Comparison of ENCODE assay signal across 11 mouse cellular contexts in the genomic region with DNA sequence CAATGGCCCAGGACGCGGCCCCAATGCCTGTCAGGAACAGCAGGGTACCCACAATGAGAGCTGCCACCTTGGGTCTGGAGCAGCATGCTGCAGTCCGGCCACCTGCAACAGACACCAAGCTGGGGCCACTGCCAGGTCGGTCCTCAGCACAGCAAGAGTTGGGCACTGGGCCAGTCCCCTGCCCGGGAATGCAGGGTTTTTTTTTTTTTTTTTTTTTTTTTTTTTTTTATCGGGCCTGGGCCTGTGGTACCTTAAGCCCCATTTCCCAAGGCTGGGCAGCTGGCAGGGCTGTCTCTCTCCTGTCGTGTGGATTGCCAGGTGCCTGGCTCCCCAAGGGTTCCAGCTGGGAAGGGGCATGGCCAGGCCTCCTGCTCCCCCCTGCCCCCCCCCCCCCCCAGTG. TPM values are rescaled to one million over a fixed set of nuclear protein-coding genes. Genes with fewer than 3 reads are reported as not detected.
DNase-seq lines count a peak whose midpoint lies in the region; ATAC-seq lines count a peak whose summit lies in the region.
"Had no signal": no experiment of that assay in that cellular context is flagged by ENCODE, and none has a peak within 500 bp of the region (broad histone marks: within the 10 kb centered on the region; RNA-seq: fewer than 3 reads in every experiment).

No protein-coding gene starts in this region.

- peak; percentile 39; the same call in 1 of the 2 replicates for ATAC-seq in lung, embryonic 15.5 days (ENCODE audit: borderline replicate concordance, extremely low read depth, low FRiP score, low TSS enrichment)
- ATAC-seq in erythroblast, adult 5-6 weeks (replicated peaks; ENCODE audit: low FRiP score, poor library complexity, severe bottlenecking): no peak

- H3K4me3 ChIP-seq in lung, embryonic 15.5 days: no peak overlapping the region
- H3K4me3 ChIP-seq: hindbrain, embryonic 15.5 days; liver, embryonic 13.5 days; neural tube, embryonic 12.5 days had no signal

- H3K27me3 ChIP-seq in lung, embryonic 15.5 days: no peaks in the 10 kb centered on the region
- H3K27me3 ChIP-seq: hindbrain, embryonic 15.5 days; liver, embryonic 13.5 days; neural tube, embryonic 12.5 days had no signal

- no peak overlapping the region for H3K4me2 ChIP-seq in lung, embryonic 15.5 days
- H3K4me2 ChIP-seq: hindbrain, embryonic 15.5 days; liver, embryonic 13.5 days; neural tube, embryonic 12.5 days had no signal

- intact Hi-C loops in heart, postnatal 10 days (cut with DNase I): no loop called here

- no peak overlapping the region for H3K9ac ChIP-seq in lung, embryonic 15.5 days
- H3K9ac ChIP-seq: hindbrain, embryonic 15.5 days; liver, embryonic 13.5 days; neural tube, embryonic 12.5 days had no signal

- H3K36me3 ChIP-seq in lung, embryonic 15.5 days: no peaks in the 10 kb centered on the region
- H3K36me3 ChIP-seq: hindbrain, embryonic 15.5 days; liver, embryonic 13.5 days; neural tube, embryonic 12.5 days had no signal

- H3K4me1 ChIP-seq in lung, embryonic 15.5 days: peaks cover 13% of the 10 kb centered on the region
- H3K4me1 ChIP-seq: hindbrain, embryonic 15.5 days; neural tube, embryonic 12.5 days had no signal

- no peak overlapping the region for H3K27ac ChIP-seq in lung, embryonic 15.5 days
- H3K27ac ChIP-seq: hindbrain, embryonic 15.5 days; liver, embryonic 13.5 days; neural tube, embryonic 12.5 days had no signal

- 27% methylated on average over 7 of the region's 7 CpGs for WGBS in lung, embryonic 15.5 days

- peak; percentile 72 to 76 for DNase-seq in heart, postnatal 10 days
- no peak for DNase-seq in heart, adult 18-20 months
- DNase-seq in adrenal gland, postnatal 25 days: peak; percentile 66
- peak; percentile 69 to 81 for DNase-seq in cerebellum, postnatal 36 days
- DNase-seq in neural tube, embryonic 10.5 days (ENCODE audit: extremely low spot score, low spot score): no peak
- DNase-seq in left cerebral cortex, adult 11 months (ENCODE audit: low spot score): no peak
- DNase-seq: liver, embryonic 13.5 days had no signal

- no peaks in the 10 kb centered on the region for H3K9me3 ChIP-seq in lung, embryonic 15.5 days
- H3K9me3 ChIP-seq: hindbrain, embryonic 15.5 days; liver, embryonic 13.5 days; neural tube, embryonic 12.5 days had no signal

RNA-seq across cellular contexts. Expression of gene Hpn, which starts 6.0 kb away (rescaled TPM):
- total RNA-seq in heart, postnatal 10 days (2021): 1 to 10 TPM; 2.5 to 3.0 TPM
- 1 to 10 TPM; 2.2 to 2.4 TPM for total RNA-seq in heart, adult 18-20 months (2021)
- 1.4 and 4.5 TPM in 2 replicates for total RNA-seq in adrenal gland, postnatal 25 days (2021)
- polyA plus RNA-seq in lung, embryonic 15.5 days (2015; fragmentation: Nextera tagmentation; extraction: Ambion mirVana): 14.6 and 16.7 TPM in 2 replicates
- 4.0 and 10.0 TPM in 2 replicates for total RNA-seq in erythroblast, adult 5-6 weeks (2015; ENCODE audit: low replicate concordance)
- 0.77 and 6.7 TPM in 2 replicates for total RNA-seq in erythroblast, adult 5-6 weeks (2017; ENCODE audit: low replicate concordance)

RNA-seq across cellular contexts. Expression of gene Scn1b, which starts 17.7 kb away (rescaled TPM):
- 10 to 100 TPM; 13.2 to 13.9 TPM for total RNA-seq in heart, postnatal 10 days (2021)
- 10 to 100 TPM; 39.2 to 40.1 TPM for total RNA-seq in heart, adult 18-20 months (2021)
- total RNA-seq in adrenal gland, postnatal 25 days (2021): 10.1 and 11.3 TPM in 2 replicates
- polyA plus RNA-seq in lung, embryonic 15.5 days (2015; fragmentation: Nextera tagmentation; extraction: Ambion mirVana): 1.5 and 1.8 TPM in 2 replicates
- total RNA-seq in erythroblast, adult 5-6 weeks (2015; ENCODE audit: low replicate concordance): 1.2 TPM in 1 of 2 replicates, not detected in the other
- 1.2 TPM in 1 of 2 replicates, not detected in the other for total RNA-seq in erythroblast, adult 5-6 weeks (2017; ENCODE audit: low replicate concordance)

RNA-seq across cellular contexts. Expression of gene Fxyd3, which starts 32.6 kb away (rescaled TPM):
- 1 to 10 TPM; 2.8 to 5.1 TPM for total RNA-seq in heart, postnatal 10 days (2021)
- 1 to 10 TPM in 1 of 2 experiments, under 1 TPM in 1; 0.87 to 2.5 TPM for total RNA-seq in heart, adult 18-20 months (2021)
- 0.73 and 1.9 TPM in 2 replicates for total RNA-seq in adrenal gland, postnatal 25 days (2021)
- 50.1 and 54.3 TPM in 2 replicates for polyA plus RNA-seq in lung, embryonic 15.5 days (2015; fragmentation: Nextera tagmentation; extraction: Ambion mirVana)
- not detected in 2 replicates for total RNA-seq in erythroblast, adult 5-6 weeks (2015; ENCODE audit: low replicate concordance)
- not detected in 2 replicates for total RNA-seq in erythroblast, adult 5-6 weeks (2017; ENCODE audit: low replicate concordance)

RNA-seq across cellular contexts. Expression of gene Gramd1a, which starts 46.6 kb away (rescaled TPM):
- 10 to 100 TPM; 25.6 to 31.4 TPM for total RNA-seq in heart, postnatal 10 days (2021)
- total RNA-seq in heart, adult 18-20 months (2021): 10 to 100 TPM; 26.6 to 34.5 TPM
- total RNA-seq in adrenal gland, postnatal 25 days (2021): 42.9 and 50.5 TPM in 2 replicates
- 63.0 and 65.5 TPM in 2 replicates for polyA plus RNA-seq in lung, embryonic 15.5 days (2015; fragmentation: Nextera tagmentation; extraction: Ambion mirVana)
- total RNA-seq in erythroblast, adult 5-6 weeks (2015; ENCODE audit: low replicate concordance): 20.9 and 27.9 TPM in 2 replicates
- total RNA-seq in erythroblast, adult 5-6 weeks (2017; ENCODE audit: low replicate concordance): 4.9 and 6.2 TPM in 2 replicates

RNA-seq across cellular contexts. Expression of gene Lgi4, which starts 49.9 kb away (rescaled TPM):
- 1 to 10 TPM; 3.0 to 4.3 TPM for total RNA-seq in heart, postnatal 10 days (2021)
- 1 to 10 TPM; 2.1 to 4.1 TPM for total RNA-seq in heart, adult 18-20 months (2021)
- total RNA-seq in adrenal gland, postnatal 25 days (2021): 3.7 and 3.8 TPM in 2 replicates
- polyA plus RNA-seq in lung, embryonic 15.5 days (2015; fragmentation: Nextera tagmentation; extraction: Ambion mirVana): 0.21 and 0.35 TPM in 2 replicates
- total RNA-seq in erythroblast, adult 5-6 weeks (2015; ENCODE audit: low replicate concordance): not detected in 2 replicates
- total RNA-seq in erythroblast, adult 5-6 weeks (2017; ENCODE audit: low replicate concordance): not detected in 2 replicates

Comparison
In these comparisons a context has a peak if more than half of its experiments do, and no peak if none do; other contexts are left out.
1. DNase-seq: peak in heart, postnatal 10 days (2 of 2), adrenal gland, postnatal 25 days (single experiment) and cerebellum, postnatal 36 days (2 of 2); none in heart, adult 18-20 months (0 of 2), neural tube, embryonic 10.5 days (single experiment) and left cerebral cortex, adult 11 months (single experiment).